Mouse (Mus musculus) CH12.LX (cell line): ENCODE results near the gene Olfr1368. TPM values are rescaled to one million over a fixed set of nuclear protein-coding genes. Genes with fewer than 3 reads are reported as not detected.
A peak's percentile ranks its signal among the peaks of the same experiment; 100 is the strongest.

Experiments used
- DNase-seq: peaks from one replicate; pipeline ENCODE4 v3.0.0-alpha.2; 2013; ENCODE audit errors: extremely low read depth
- H3K27ac ChIP-seq: 2 replicates; pipeline ENCODE4 v1.5.1; 2012; ENCODE audit warnings: low read depth, mild to moderate bottlenecking, control low read depth, moderate library complexity; ENCODE audit not compliant: insufficient read depth
- H3K27me3 ChIP-seq: replicated peaks from 2 replicates; pipeline ENCODE3; 2012; ENCODE audit warnings: inconsistent platforms
- H3K36me3 ChIP-seq, 2 experiments: replicated peaks in 1 of 2; 2 replicates each; pipeline versions ENCODE3 to v1.6.1; 2012; ENCODE audit warnings: inconsistent platforms in 1 of 2, low read length in 1 of 2, mild to moderate bottlenecking in 1 of 2, mixed read lengths in 1 of 2, moderate library complexity in 1 of 2; ENCODE audit not compliant: control insufficient read depth in 1 of 2, insufficient read depth in 1 of 2
- H3K4me1 ChIP-seq, 2 experiments: 2 replicates each; pipeline ENCODE4 v1.6.1; 2012; ENCODE audit warnings: inconsistent platforms in 1 of 2, moderate library complexity in 1 of 2; ENCODE audit not compliant: insufficient read depth in 2 of 2, control insufficient read depth in 1 of 2
- H3K4me2 ChIP-seq: 2 replicates; pipeline ENCODE4 v1.6.1; 2012; ENCODE audit warnings: low read depth, mild to moderate bottlenecking, control low read depth; ENCODE audit not compliant: poor library complexity, insufficient read depth, severe bottlenecking
- H3K4me3 ChIP-seq, 3 experiments: fragments of 150-350 bp in 1 of 3; sonication (generic) in 1 of 3; replicated peaks in 1 of 3; 2 replicates each; pipeline versions ENCODE3 to v1.5.1; 2011 to 2012; ENCODE audit warnings: low read depth in 2 of 3, low read length in 2 of 3, mild to moderate bottlenecking in 2 of 3, moderate library complexity in 2 of 3, control low read depth in 1 of 3, improper control_type of control experiment in 1 of 3, inconsistent platforms in 1 of 3, mixed read lengths in 1 of 3; ENCODE audit not compliant: poor library complexity in 1 of 3
- H3K79me2 ChIP-seq: replicated peaks from 2 replicates; pipeline ENCODE4 v1.6.1; 2012; ENCODE audit warnings: mild to moderate bottlenecking, moderate library complexity; ENCODE audit not compliant: control insufficient read depth, poor library complexity, insufficient read depth, severe bottlenecking; ENCODE audit errors: extremely low read depth
- H3K9ac ChIP-seq: 2 replicates; pipeline ENCODE4 v1.6.1; 2012; ENCODE audit warnings: low read depth, mild to moderate bottlenecking, control low read depth, moderate library complexity; ENCODE audit not compliant: insufficient read depth
- H3K9me3 ChIP-seq: replicated peaks from 2 replicates; pipeline ENCODE3; 2012; ENCODE audit warnings: low read length, inconsistent platforms, mixed read lengths
- BHLHE40 ChIP-seq: IDR thresholded peaks from 2 replicates; pipeline ENCODE4 v1.6.1; 2011; ENCODE audit warnings: mild to moderate bottlenecking, low read depth, low read length, improper control_type of control experiment
- E2F4 ChIP-seq: IDR thresholded peaks from 2 replicates; pipeline ENCODE4 v1.6.1; 2011; ENCODE audit warnings: low read depth, low read length, improper control_type of control experiment; ENCODE audit not compliant: insufficient replicate concordance
- ELF1 ChIP-seq: IDR thresholded peaks from 2 replicates; pipeline ENCODE4 v1.6.1; 2014; ENCODE audit warnings: low read depth, mild to moderate bottlenecking, inconsistent platforms, low read length, improper control_type of control experiment
- ETS1 ChIP-seq: conservative IDR thresholded peaks from 2 replicates; pipeline ENCODE4 v1.6.1; 2012; ENCODE audit warnings: low read depth, mild to moderate bottlenecking, inconsistent platforms, low read length, improper control_type of control experiment, moderate library complexity
- JUN ChIP-seq: IDR thresholded peaks from 2 replicates; pipeline ENCODE4 v1.6.1; 2011; ENCODE audit warnings: low read depth, mild to moderate bottlenecking, low read length, improper control_type of control experiment, moderate library complexity; ENCODE audit not compliant: insufficient read depth
- KAT2A ChIP-seq: IDR thresholded peaks from 2 replicates; pipeline ENCODE4 v1.6.1; 2012; ENCODE audit warnings: low read length, improper control_type of control experiment, inconsistent platforms; ENCODE audit not compliant: insufficient replicate concordance
- MAFK ChIP-seq: IDR thresholded peaks from 2 replicates; pipeline ENCODE4 v1.6.1; 2011; ENCODE audit warnings: low read length, improper control_type of control experiment; ENCODE audit not compliant: insufficient replicate concordance
- MAZ ChIP-seq: IDR thresholded peaks from 2 replicates; pipeline ENCODE4 v1.6.1; 2012; ENCODE audit warnings: low read depth, mild to moderate bottlenecking, inconsistent platforms, low read length, improper control_type of control experiment, moderate library complexity
- MEF2A ChIP-seq: IDR thresholded peaks from 2 replicates; pipeline ENCODE4 v1.6.1; 2014; ENCODE audit warnings: low read depth, mild to moderate bottlenecking, inconsistent platforms, low read length, improper control_type of control experiment, borderline replicate concordance
- MXI1 ChIP-seq: IDR thresholded peaks from 2 replicates; pipeline ENCODE4 v1.6.1; 2011; ENCODE audit warnings: mild to moderate bottlenecking, low read depth, low read length, improper control_type of control experiment
- NRF1 ChIP-seq: IDR thresholded peaks from 2 replicates; pipeline ENCODE4 v1.6.1; 2014; ENCODE audit warnings: low read depth, mild to moderate bottlenecking, inconsistent platforms, low read length, improper control_type of control experiment, moderate library complexity
- TBP ChIP-seq: conservative IDR thresholded peaks from 2 replicates; pipeline ENCODE4 v1.6.1; 2011; ENCODE audit warnings: low read depth, low read length, improper control_type of control experiment
- ZNF384 ChIP-seq: IDR thresholded peaks from 2 replicates; pipeline ENCODE4 v1.6.1; 2012; ENCODE audit warnings: low read depth, low read length, improper control_type of control experiment, inconsistent platforms
- dilution Hi-C: fragments of 300-500 bp; cut with MboI; formaldehyde crosslinking; loops from 2 replicates; pipeline ENCODE4 v1.14.3; 2020; ENCODE audit warnings: low sequenced_read_pairs; ENCODE audit not compliant: extremely low pct_unique_long_range_greater_than_20kb, extremely low pct_ligation_motif_present
- in situ Hi-C: fragments of 300-500 bp; cut with MboI; formaldehyde crosslinking; loops from 3 replicates; pipeline ENCODE4 v1.14.3; 2019; ENCODE audit warnings: low sequenced_read_pairs, low pct_ligation_motif_present, low pct_unique_long_range_greater_than_20kb, mixed read lengths
- polyA plus RNA-seq: library from polyadenylated mRNA; unstranded; fragments of >175 nt; gene quantifications from 2 replicates; pipeline ENCODE4 v1.2.1, GENCODE M21; 2012; ENCODE audit warnings: low read depth; ENCODE audit not compliant: insufficient read length
- total RNA-seq, 2 experiments: library from RNA; depleted of rRNA; stranded (reverse); fragments of 300-350 nt in 1 of 2; fragments of >200 nt in 1 of 2; gene quantifications; 2 replicates each; pipeline ENCODE4 v1.2.3; 2012 to 2014

The Olfr1368 gene
- total and polyA plus RNA-seq, 3 experiments = not detected

DNA sequence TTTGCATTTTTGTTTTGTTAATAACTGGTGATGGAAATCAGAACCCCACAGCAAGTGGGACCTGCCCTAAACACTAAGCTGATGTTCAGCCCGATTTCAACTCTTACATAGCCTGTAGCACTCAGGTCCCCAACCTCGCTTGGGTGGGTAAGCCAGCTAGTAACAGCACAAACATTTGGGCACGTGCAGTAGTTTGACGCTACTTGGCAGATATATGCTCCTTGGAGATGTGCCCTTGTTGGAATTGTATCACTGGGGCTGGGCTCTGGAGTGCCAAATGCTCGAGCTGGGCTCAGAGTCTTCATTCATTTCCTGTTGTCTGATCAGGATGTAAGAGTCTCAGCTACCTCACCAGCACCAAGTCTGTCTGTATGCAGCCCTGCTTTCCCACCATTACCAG, 16.9 kb upstream of the Olfr1368 start:
- Histone ChIP-seq H3K27ac (no peak overlapping the region), H3K9me3 (no peaks in the 10 kb centered on the region), H3K4me3 (no peak overlapping the region), H3K9ac (no peak overlapping the region), H3K27me3 (peaks cover 26% of the 10 kb centered on the region), H3K36me3 (no peaks in the 10 kb centered on the region), H3K79me2 (no peaks in the 10 kb centered on the region), H3K4me2 (0 out of 2 replicates have a peak overlapping the region, but pooled peaks have one; percentile 4), H3K4me1 (peaks cover 0 to 3% of the 10 kb centered on the region in 2 experiments; a peak in 2 of 4 replicates)
- in situ Hi-C loops (loop anchor here (5.0 to 25.0 kb wide), 4 partner anchors 165 to 1050 kb away; no protein-coding TSS in a partner anchor), dilution Hi-C loops (no loop called here)
- no peak for TF ChIP-seq JUN
- TF ChIP-seq TBP = no peak
- TF ChIP-seq MAFK = no peak
- TF ChIP-seq BHLHE40 = peak; percentile 30; the same call in 1 of the 2 replicates
- no peak for TF ChIP-seq MAZ
- no peak for DNase-seq

DNA sequence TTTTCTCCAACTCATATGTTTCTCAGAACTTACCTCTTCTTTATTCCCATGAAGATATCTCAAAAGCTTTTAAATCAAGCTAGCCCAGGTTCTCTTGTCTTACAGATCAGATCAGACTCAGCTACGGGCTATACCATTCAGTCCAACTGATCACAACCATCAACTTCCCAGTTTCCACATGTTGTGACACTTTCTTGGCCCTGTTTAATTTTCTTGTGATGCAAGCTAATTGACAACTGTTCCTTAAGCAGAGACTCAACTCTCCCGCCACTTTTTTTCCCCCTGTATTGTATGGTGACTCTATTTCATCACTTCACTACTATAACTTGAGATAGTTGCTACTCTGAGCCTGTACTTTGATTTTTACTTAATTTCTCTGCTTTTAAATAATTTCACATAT, 15.9 kb upstream of the Olfr1368 start:
- DNase-seq = no peak
- Histone ChIP-seq H3K27me3 (peaks cover 26% of the 10 kb centered on the region), H3K9ac (no peak overlapping the region; the same call in 1 of the 2 replicates), H3K4me2 (peak overlapping the region; percentile 55), H3K4me3 (peak overlapping the region; percentile 23 to 54 (median 40)), H3K36me3 (no peaks in the 10 kb centered on the region), H3K79me2 (no peaks in the 10 kb centered on the region)
- no peak for TF ChIP-seq TBP
- TF ChIP-seq ZNF384 = 0 out of 2 replicates have a peak, but pooled peaks have one; percentile 6
- TF ChIP-seq, all 38 proteins: peak for 1
- dilution Hi-C loops = no loop called here
- Histone ChIP-seq H3K4me1 (peaks cover 0 to 3% of the 10 kb centered on the region in 2 experiments; a peak in 2 of 4 replicates), H3K9me3 (no peaks in the 10 kb centered on the region), H3K27ac (no peak overlapping the region)
- in situ Hi-C loops = loop anchor here (5.0 to 25.0 kb wide), 4 partner anchors 166 to 1049 kb away; no protein-coding TSS in a partner anchor

DNA sequence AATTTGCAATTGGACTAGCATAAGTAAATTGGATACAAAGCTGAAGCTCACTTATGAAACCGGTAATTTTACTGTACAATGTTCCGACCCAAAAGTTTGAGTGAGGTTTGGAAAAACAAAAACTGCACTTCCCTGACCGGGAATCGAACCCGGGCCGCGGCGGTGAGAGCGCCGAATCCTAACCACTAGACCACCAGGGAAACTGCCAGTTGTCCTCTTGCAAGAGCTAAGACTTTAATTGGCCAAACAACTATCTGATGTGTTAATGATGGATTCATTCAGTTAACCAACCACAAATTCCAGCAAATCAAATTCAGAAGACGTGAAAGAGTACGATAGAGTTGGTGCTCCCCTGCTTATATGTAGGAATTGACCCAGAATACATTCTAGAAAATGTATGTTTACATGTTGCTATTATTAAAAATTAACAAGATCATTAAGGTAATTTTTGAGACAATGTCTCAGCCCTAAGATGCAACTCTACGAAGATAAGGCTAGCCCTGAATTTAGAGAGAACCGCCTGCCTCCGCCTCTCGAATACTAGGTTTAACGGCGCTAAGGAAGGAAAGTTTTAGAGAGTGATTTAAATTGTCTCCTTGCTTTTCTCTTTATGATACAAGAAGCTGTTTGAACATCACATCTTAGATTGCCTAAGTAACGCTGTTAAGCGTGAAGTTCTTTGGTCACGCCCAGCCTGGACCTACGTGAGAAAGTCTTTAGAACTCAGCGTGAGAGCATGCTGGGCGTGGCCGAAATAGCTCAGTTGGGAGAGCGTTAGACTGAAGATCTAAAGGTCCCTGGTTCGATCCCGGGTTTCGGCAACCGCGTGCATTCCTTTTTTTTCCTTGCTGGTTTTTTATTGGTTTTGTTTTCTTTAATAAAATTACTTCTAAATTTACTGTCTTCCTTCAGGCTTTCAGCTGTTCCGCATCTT, 15.3 kb upstream of the Olfr1368 start:
- dilution Hi-C loops = no loop called here
- peak overlapping the region; percentile 65 to 77 (median 76) for H3K4me3 ChIP-seq

More for the DNA sequence above, 15.3 kb upstream of the Olfr1368 start:
- Histone ChIP-seq H3K4me1 (peaks cover 0 to 3% of the 10 kb centered on the region in 2 experiments; a peak in 2 of 4 replicates), H3K79me2 (no peaks in the 10 kb centered on the region), H3K4me2 (peak overlapping the region; percentile 100), H3K9me3 (no peaks in the 10 kb centered on the region), H3K27me3 (peaks cover 25% of the 10 kb centered on the region), H3K9ac (peak overlapping the region; percentile 51; the same call in 1 of the 2 replicates), H3K36me3 (no peaks in the 10 kb centered on the region), H3K27ac (no peak overlapping the region)
- TF ChIP-seq ETS1 (no peak), BHLHE40 (peak; percentile 5; the same call in 1 of the 2 replicates), MAFK (peak; percentile 96), NRF1 (peak; percentile 67), KAT2A (peak; percentile 86; the same call in 1 of the 2 replicates), MAZ (no peak), MXI1 (peak; percentile 60; the same call in 1 of the 2 replicates), ELF1 (peak; percentile 97), E2F4 (0 out of 2 replicates have a peak, but pooled peaks have one; percentile 70), TBP (peak; percentile 99), MEF2A (0 out of 2 replicates have a peak, but pooled peaks have one; percentile 6)
- DNase-seq = peak; percentile 89
- in situ Hi-C loops = loop anchor here (5.0 to 25.0 kb wide), 4 partner anchors 166 to 1049 kb away; no protein-coding TSS in a partner anchor
